Mouse (Mus musculus) erythroblast, embryonic 14.5 days (primary cell): Measurements from ENCODE around the gene Cd93.

ENCODE experiments used
- GATA1 ChIP-seq: IDR thresholded peaks from 2 replicates; pipeline ENCODE4 v1.6.1; 2012; ENCODE audit warnings: low read length, inconsistent platforms, mixed read lengths
- TAL1 ChIP-seq: IDR thresholded peaks from 3 replicates; pipeline ENCODE4 v1.6.1; 2012; ENCODE audit warnings: low read length, inconsistent platforms, mixed read lengths

GRCm38 (mm10) chr2:148442710-148443109 lies 653 bp downstream of the Cd93 start:
- no peak for TF ChIP-seq GATA1
- TF ChIP-seq TAL1 = no peak
